9 mouse cellular contexts compared by ENCODE assay signal in the genomic region with DNA sequence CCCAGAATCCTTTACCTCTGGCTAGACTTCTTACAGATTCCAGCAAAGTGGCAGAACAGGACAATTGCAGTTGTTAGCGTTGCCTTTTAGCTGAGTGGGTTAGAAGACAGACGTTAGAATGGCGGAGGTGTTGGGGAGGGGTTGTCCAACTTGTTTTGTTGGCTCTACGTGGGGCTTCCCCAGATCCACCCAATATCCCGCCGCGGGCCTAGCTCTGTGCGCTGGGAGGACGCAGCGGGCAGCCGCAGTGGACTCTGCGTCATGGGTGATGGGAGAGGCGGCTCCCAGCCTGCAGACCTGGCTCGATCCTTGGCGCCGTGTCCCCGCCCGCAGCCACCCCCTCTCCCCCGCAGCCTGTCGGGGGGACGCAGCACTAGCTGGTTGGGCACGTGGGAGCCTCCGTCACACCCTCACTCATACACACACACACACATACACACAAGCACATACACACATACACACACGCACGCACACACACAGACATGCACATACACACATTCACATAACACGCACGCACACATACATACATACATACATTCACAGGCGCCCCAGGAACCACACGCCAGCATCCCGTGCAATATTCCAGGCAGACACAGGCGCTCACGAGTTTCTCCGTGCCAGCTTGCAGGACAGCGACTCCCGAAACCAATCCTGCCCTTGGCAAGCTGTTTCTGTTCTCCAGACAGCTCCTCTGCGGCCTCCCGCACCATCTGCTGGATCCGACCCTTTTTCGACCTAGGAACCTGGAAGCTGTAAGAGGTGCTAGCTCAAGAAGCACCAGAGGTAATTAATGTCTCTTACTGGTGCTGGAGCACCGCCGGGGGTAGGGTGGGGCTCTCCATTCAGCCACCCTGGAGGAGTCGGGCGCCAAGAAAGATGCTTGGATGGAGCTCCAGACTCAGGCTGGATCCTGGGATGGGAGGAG. TPM values are rescaled to one million over a fixed set of nuclear protein-coding genes. Genes with fewer than 3 reads are reported as not detected.
DNase-seq lines count a peak whose midpoint lies in the region; ATAC-seq and TF ChIP-seq lines count a peak whose summit lies in the region.
"Had no signal": no experiment of that assay in that cellular context is flagged by ENCODE, and none has a peak within 500 bp of the region (broad histone marks: within the 10 kb centered on the region; RNA-seq: fewer than 3 reads in every experiment).

A gene (plus strand): TSS at position 413 of the 925 bp plus-strand sequence.

- peaks cover 11% of the 10 kb centered on the region; the same call in 1 of the 2 replicates for H3K27me3 ChIP-seq in heart, embryonic 11.5 days (ENCODE audit: control insufficient read depth, insufficient read depth, low read length)
- H3K27me3 ChIP-seq in kidney, postnatal 0 days (ENCODE audit: insufficient read depth, low read length) = no peaks in the 10 kb centered on the region
- peaks cover 24% of the 10 kb centered on the region for H3K27me3 ChIP-seq in liver, embryonic 13.5 days
- no peaks in the 10 kb centered on the region for H3K27me3 ChIP-seq in neural tube, embryonic 15.5 days (replicated peaks)
- H3K27me3 ChIP-seq: CH12.LX had no signal

- under 1% methylated on average over 39 of the region's 43 CpGs for WGBS in heart, embryonic 11.5 days (ENCODE audit: insufficient replicate concordance)
- 0% methylated on average over 43 of the region's 43 CpGs for WGBS in kidney, postnatal 0 days
- 2% methylated on average over 42 of the region's 43 CpGs for WGBS in liver, embryonic 13.5 days (ENCODE audit: insufficient replicate concordance)
- under 1% methylated on average over 43 of the region's 43 CpGs for WGBS in neural tube, embryonic 15.5 days

- no peak for DNase-seq in heart, postnatal 25 days (ENCODE audit: low spot score)
- peak; percentile 81 to 84 for DNase-seq in cerebellum, postnatal 10 days
- peak; percentile 40 to 43 for DNase-seq in frontal cortex, postnatal 14 days (ENCODE audit: low spot score in 2 of 2)
- DNase-seq in kidney, postnatal 0 days (ENCODE audit: low spot score) = peak; percentile 40
- no peak for DNase-seq in liver, embryonic 13.5 days
- no peak for DNase-seq in spleen, postnatal 36 days (ENCODE audit: low spot score in 2 of 2)

- no peak for TF ChIP-seq CTCF in kidney, postnatal 0 days (IDR thresholded peaks at IDR 0.05; ENCODE audit: low read depth)

- intact Hi-C loops in heart, postnatal 25 days (cut with DNase I) = no loop called here

- no peaks in the 10 kb centered on the region for H3K9me3 ChIP-seq in heart, embryonic 11.5 days (replicated peaks; ENCODE audit: control insufficient read depth, low read length)
- no peaks in the 10 kb centered on the region for H3K9me3 ChIP-seq in kidney, postnatal 0 days (replicated peaks; ENCODE audit: low read length)
- H3K9me3 ChIP-seq in liver, embryonic 13.5 days (replicated peaks) = no peaks in the 10 kb centered on the region
- no peaks in the 10 kb centered on the region for H3K9me3 ChIP-seq in neural tube, embryonic 15.5 days (replicated peaks)

- no peak within 1 kb of the TSS for H3K27ac ChIP-seq in heart, embryonic 11.5 days (ENCODE audit: low read depth, low read length)
- no peak within 1 kb of the TSS for H3K27ac ChIP-seq in kidney, postnatal 0 days
- no peak within 1 kb of the TSS for H3K27ac ChIP-seq in liver, embryonic 13.5 days
- H3K27ac ChIP-seq in neural tube, embryonic 15.5 days (replicated peaks) = peak within 1 kb of the TSS; percentile 81

- H3K4me1 ChIP-seq in heart, embryonic 11.5 days (ENCODE audit: control insufficient read depth, insufficient read depth, low read length) = no peaks in the 10 kb centered on the region
- no peaks in the 10 kb centered on the region for H3K4me1 ChIP-seq in kidney, postnatal 0 days (replicated peaks; ENCODE audit: insufficient read depth, low read length)
- H3K4me1 ChIP-seq in liver, embryonic 13.5 days (replicated peaks) = peaks cover 16% of the 10 kb centered on the region
- H3K4me1 ChIP-seq in neural tube, embryonic 15.5 days = peaks cover 9% of the 10 kb centered on the region; the same call in 1 of the 2 replicates

- H3K36me3 ChIP-seq in heart, embryonic 11.5 days (ENCODE audit: control insufficient read depth, insufficient read depth, low read length) = no peaks in the 10 kb centered on the region
- H3K36me3 ChIP-seq in kidney, postnatal 0 days (ENCODE audit: insufficient read depth, low read length) = no peaks in the 10 kb centered on the region
- H3K36me3 ChIP-seq in liver, embryonic 13.5 days = no peaks in the 10 kb centered on the region
- H3K36me3 ChIP-seq in neural tube, embryonic 15.5 days = no peaks in the 10 kb centered on the region

- peak within 1 kb of the TSS; percentile 98 for H3K4me2 ChIP-seq in heart, embryonic 11.5 days
- H3K4me2 ChIP-seq in kidney, postnatal 0 days (ENCODE audit: low read length) = peak within 1 kb of the TSS; percentile 92
- peak within 1 kb of the TSS; percentile 64 for H3K4me2 ChIP-seq in liver, embryonic 13.5 days
- peak within 1 kb of the TSS; percentile 97 for H3K4me2 ChIP-seq in neural tube, embryonic 15.5 days

- peak within 1 kb of the TSS; percentile 59 for H3K4me3 ChIP-seq in heart, embryonic 11.5 days (ENCODE audit: low read depth, low read length)
- H3K4me3 ChIP-seq in kidney, postnatal 0 days (replicated peaks; ENCODE audit: low read depth, low read length) = peak within 1 kb of the TSS; percentile 59
- peak within 1 kb of the TSS; percentile 49 for H3K4me3 ChIP-seq in liver, embryonic 13.5 days (replicated peaks)
- H3K4me3 ChIP-seq in neural tube, embryonic 15.5 days (replicated peaks) = peak within 1 kb of the TSS; percentile 69

- peak; percentile 59 for ATAC-seq in heart, embryonic 11.5 days (replicated peaks; ENCODE audit: insufficient number of reproducible peaks, low FRiP score, low TSS enrichment)
- ATAC-seq in kidney, postnatal 0 days (replicated peaks; ENCODE audit: low FRiP score, low read depth) = peak; percentile 73
- 0 out of 2 replicates have a peak, but pooled peaks have one; percentile 12 for ATAC-seq in liver, embryonic 13.5 days (ENCODE audit: low read depth)
- ATAC-seq in neural tube, embryonic 15.5 days (ENCODE audit: low FRiP score) = peak; percentile 90

- peak within 1 kb of the TSS; percentile 63 for H3K9ac ChIP-seq in heart, embryonic 11.5 days (ENCODE audit: low read depth, low read length)
- H3K9ac ChIP-seq in kidney, postnatal 0 days (ENCODE audit: low read depth, low read length) = peak within 1 kb of the TSS; percentile 44
- no peak within 1 kb of the TSS for H3K9ac ChIP-seq in liver, embryonic 13.5 days
- peak within 1 kb of the TSS; percentile 72 for H3K9ac ChIP-seq in neural tube, embryonic 15.5 days (replicated peaks)

RNA-seq across cellular contexts. Expression of the gene that starts here (rescaled TPM):
- polyA plus RNA-seq in heart, embryonic 11.5 days (2014; fragmentation: Nextera tagmentation; extraction: Ambion mirVana) = 0.97 and 1.1 TPM in 2 replicates
- under 1 TPM; 0.16 to 0.22 TPM for total RNA-seq in heart, postnatal 25 days (2021)
- 5.7 and 7.8 TPM in 2 replicates for polyA plus RNA-seq in kidney, postnatal 0 days (2015; fragmentation: Nextera tagmentation; extraction: Ambion mirVana)
- 0.21 and 0.29 TPM in 2 replicates for polyA plus RNA-seq in liver, embryonic 13.5 days (2015; fragmentation: Nextera tagmentation; extraction: Ambion mirVana)
- 49.3 and 58.9 TPM in 2 replicates for polyA plus RNA-seq in neural tube, embryonic 15.5 days (2015; fragmentation: Nextera tagmentation; extraction: Ambion mirVana)
- total RNA-seq: CH12.LX had no signal

Comparison
In these comparisons a context has a peak if more than half of its experiments do, and no peak if none do; other contexts are left out.
1. Peak in ATAC-seq, H3K4me3 ChIP-seq and H3K4me2 ChIP-seq in liver, embryonic 13.5 days; RNA of the gene not detected or under 1 TPM.
2. ATAC-seq: peak in every context shown above with its lines; median percentile 90 in neural tube, embryonic 15.5 days; 73 in kidney, postnatal 0 days; 59 in heart, embryonic 11.5 days; 12 in liver, embryonic 13.5 days.
3. DNase-seq: peak in cerebellum, postnatal 10 days (2 of 2), frontal cortex, postnatal 14 days (2 of 2) and kidney, postnatal 0 days (single experiment); none in heart, postnatal 25 days (single experiment), liver, embryonic 13.5 days (single experiment) and spleen, postnatal 36 days (0 of 2).
4. Peak in every context shown above with its lines, with median percentiles within 50 percentile points of each other: H3K4me2 ChIP-seq and H3K4me3 ChIP-seq.